Mouse (Mus musculus) midbrain, postnatal 0 days (tissue): ENCODE results near the gene Dynlt1f. TPM values are rescaled to one million over a fixed set of nuclear protein-coding genes. Genes with fewer than 3 reads are reported as not detected.
"Not testable (repeated sequence)": the region's sequence is repeated elsewhere in the genome, so short reads cannot be mapped to it uniquely, and the experiment has no call there.

ENCODE experiments used
- ATAC-seq: fragments of 200-750 bp; cut with Nextera tagmentation; 2 replicates; pipeline ENCODE4 v1.8.0; 2017; ENCODE audit warnings: moderate number of reproducible peaks, mild to moderate bottlenecking, moderate TSS enrichment, moderate library complexity; ENCODE audit not compliant: low FRiP score
- DNase-seq: peaks from one replicate; pipeline ENCODE4 v3.0.0-alpha.2; 2015; ENCODE audit warnings: low spot score
- H3K27ac ChIP-seq: fragments of 300-500 bp; sonication (generic); 2 replicates; pipeline ENCODE4 v1.5.1; 2014; ENCODE audit warnings: low read depth, mild to moderate bottlenecking, low read length, mixed read lengths
- H3K27me3 ChIP-seq: fragments of 300-500 bp; sonication (generic); 2 replicates; pipeline ENCODE4 v1.6.1; 2014; ENCODE audit warnings: low read length, control low read depth, mixed read lengths; ENCODE audit not compliant: insufficient read depth
- H3K36me3 ChIP-seq: fragments of 300-500 bp; sonication (generic); 2 replicates; pipeline ENCODE4 v1.6.1; 2014; ENCODE audit warnings: low read length, control low read depth, mixed read lengths; ENCODE audit not compliant: insufficient read depth
- H3K4me1 ChIP-seq: fragments of 300-500 bp; sonication (generic); 2 replicates; pipeline ENCODE4 v1.6.1; 2014; ENCODE audit warnings: mild to moderate bottlenecking, control low read depth, antibody characterized with exemption, low read length, mixed read lengths; ENCODE audit not compliant: insufficient read depth
- H3K4me2 ChIP-seq: fragments of 300-500 bp; sonication (generic); 2 replicates; pipeline ENCODE4 v1.6.1; 2014; ENCODE audit warnings: low read depth, mild to moderate bottlenecking, low read length, mixed read lengths; ENCODE audit not compliant: poor library complexity, severe bottlenecking
- H3K4me3 ChIP-seq: fragments of 300-500 bp; sonication (generic); 2 replicates; pipeline ENCODE4 v1.5.1; 2014; ENCODE audit warnings: low read depth, mild to moderate bottlenecking, low read length, moderate library complexity
- H3K9ac ChIP-seq: fragments of 300-500 bp; sonication (generic); replicated peaks from 2 replicates; pipeline ENCODE4 v1.6.1; 2014; ENCODE audit warnings: mild to moderate bottlenecking, low read length, moderate library complexity, mixed read lengths; ENCODE audit not compliant: poor library complexity, severe bottlenecking
- H3K9me3 ChIP-seq: fragments of 300-500 bp; sonication (generic); 2 replicates; pipeline ENCODE4 v1.6.1; 2016; ENCODE audit warnings: low read length, control low read depth
- WGBS: fragments of 180-500 bp; shearing (Covaris S2); extraction: QIAGEN DNeasy Blood & Tissue Kit; methylation state at CpG from one replicate; pipeline ENCODE4 v1.1.7; 2014; 5-methylcytosine and 5-hydroxymethylcytosine counted together
- polyA plus RNA-seq: library from polyadenylated mRNA; unstranded; fragments of >200 nt; fragmentation: Nextera tagmentation; extraction: Ambion mirVana; gene quantifications from 2 replicates; pipeline ENCODE4 v1.2.1, GENCODE M21; 2015
- total RNA-seq: library from RNA; depleted of rRNA; stranded (reverse); fragments of >200 nt; gene quantifications from 2 replicates; pipeline ENCODE4 v1.2.3, GENCODE M21; 2014

Dynlt1f gene
- total and polyA plus RNA-seq, 2 experiments from 2014 or later, result 140 to 274 TPM

GRCm38 (mm10) chr17:6658801-6659200 lies 3.1 kb upstream of the Dynlt1f start, which contains the start of gene Sytl3:
Sytl3 (plus strand) TSS chr17:6659093.
- H3K4me2 ChIP-seq, H3K27me3 ChIP-seq, H3K9ac ChIP-seq, H3K4me1 ChIP-seq, ATAC-seq, H3K9me3 ChIP-seq, H3K36me3 ChIP-seq, H3K4me3 ChIP-seq, H3K27ac ChIP-seq, DNase-seq: not testable (repeated sequence)
- 86% methylated on average over 3 of the region's 7 CpGs for WGBS

GRCm38 (mm10) chr17:6656471-6656870 lies 771 bp upstream of the Dynlt1f start:
- WGBS, result 89% methylated on average over 1 of the region's 3 CpGs
- not testable (repeated sequence) for H3K27ac ChIP-seq

GRCm38 (mm10) chr17:6655087-6655511 lies 601 bp downstream of the Dynlt1f start:
- not testable (repeated sequence) for H3K36me3 ChIP-seq, H3K27me3 ChIP-seq, H3K4me1 ChIP-seq, H3K9me3 ChIP-seq
- Histone ChIP-seq H3K4me3 (peak overlapping the region; percentile 37), H3K4me2 (peak overlapping the region; percentile 39; the same call in 1 of the 2 replicates), H3K9ac (peak overlapping the region; percentile 44; the same call in 1 of the 2 replicates), H3K27ac (peak overlapping the region; percentile 78)
- DNase-seq (peak; percentile 94), ATAC-seq (peak; percentile 93)
- under 1% methylated on average over 33 of the region's 36 CpGs for WGBS

More at GRCm38 (mm10) chr17:6656471-6656870, 771 bp upstream of the Dynlt1f start:
- not testable (repeated sequence) for H3K27me3 ChIP-seq, H3K9me3 ChIP-seq, ATAC-seq, H3K9ac ChIP-seq, H3K4me1 ChIP-seq, DNase-seq, H3K4me2 ChIP-seq, H3K36me3 ChIP-seq, H3K4me3 ChIP-seq

DNA sequence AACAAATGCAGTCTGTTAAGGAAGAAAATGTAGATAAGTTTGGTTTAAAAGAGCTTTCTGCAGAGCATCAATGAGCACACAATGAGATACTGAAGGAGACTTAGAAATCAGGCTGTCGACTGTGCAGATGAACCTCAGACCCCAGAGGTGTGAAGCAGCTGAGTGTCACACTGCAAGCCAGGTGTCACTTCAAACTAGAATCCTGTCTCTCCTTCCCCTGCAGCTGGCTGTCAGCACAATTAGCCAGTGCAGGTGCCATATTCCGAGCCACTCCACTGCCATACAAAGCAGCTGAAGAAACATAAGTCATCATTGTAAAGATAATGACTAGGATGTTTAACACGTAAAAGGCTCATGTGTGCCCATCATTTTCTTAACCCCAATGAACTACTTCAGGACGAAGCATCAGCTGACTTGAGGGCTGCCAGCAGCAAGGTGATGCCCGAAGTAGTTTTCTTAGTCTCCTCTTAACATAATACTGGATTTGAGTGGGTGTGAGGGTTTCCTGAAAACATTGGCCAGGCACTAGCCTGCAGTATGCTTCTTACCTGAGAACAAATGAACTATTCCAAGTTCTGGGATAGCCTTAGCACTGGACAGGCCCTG lies 2.3 kb downstream of the Dynlt1f start:
- not testable (repeated sequence) for ATAC-seq, H3K36me3 ChIP-seq, H3K9me3 ChIP-seq, H3K4me3 ChIP-seq, DNase-seq, H3K27me3 ChIP-seq, H3K9ac ChIP-seq, H3K27ac ChIP-seq, H3K4me2 ChIP-seq, H3K4me1 ChIP-seq
- WGBS, result 79% methylated on average over 4 of the region's 5 CpGs

DNA sequence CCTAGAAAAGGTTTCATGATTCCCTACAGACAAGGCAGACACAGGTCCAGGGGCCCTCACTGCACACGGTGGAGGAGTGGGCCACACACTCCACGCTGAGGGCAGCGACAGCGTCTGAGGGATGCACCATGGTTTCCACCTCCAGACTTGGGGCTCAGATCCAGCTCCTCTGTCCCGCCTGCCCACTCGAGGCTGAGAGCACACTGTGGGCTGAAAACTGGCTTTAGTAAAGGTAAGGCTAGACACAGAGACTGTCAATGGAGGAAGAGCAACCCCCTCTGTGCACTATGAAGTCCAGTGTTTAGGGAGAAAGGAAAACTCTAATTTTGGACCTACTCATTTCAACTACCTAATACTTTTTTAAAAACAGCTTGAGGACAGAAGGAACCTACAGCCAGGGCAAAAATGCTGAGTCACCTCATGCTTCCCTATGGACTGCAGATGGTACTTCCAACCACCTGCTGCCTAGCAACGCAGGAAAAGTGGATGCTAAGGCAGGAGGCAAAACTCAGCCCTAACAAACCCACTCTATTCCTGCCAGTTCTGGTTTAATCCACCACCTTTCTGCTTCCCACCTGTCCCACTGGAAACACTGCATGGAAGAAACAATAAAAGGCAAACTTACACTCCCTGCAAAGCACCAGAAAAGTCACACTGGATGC lies 4.7 kb downstream of the Dynlt1f start:
- DNase-seq, H3K4me2 ChIP-seq, H3K4me3 ChIP-seq, H3K4me1 ChIP-seq, ATAC-seq, H3K27me3 ChIP-seq, H3K27ac ChIP-seq, H3K9ac ChIP-seq, H3K36me3 ChIP-seq, H3K9me3 ChIP-seq: not testable (repeated sequence)
- WGBS, result 87% methylated on average over 5 of the region's 7 CpGs

DNA sequence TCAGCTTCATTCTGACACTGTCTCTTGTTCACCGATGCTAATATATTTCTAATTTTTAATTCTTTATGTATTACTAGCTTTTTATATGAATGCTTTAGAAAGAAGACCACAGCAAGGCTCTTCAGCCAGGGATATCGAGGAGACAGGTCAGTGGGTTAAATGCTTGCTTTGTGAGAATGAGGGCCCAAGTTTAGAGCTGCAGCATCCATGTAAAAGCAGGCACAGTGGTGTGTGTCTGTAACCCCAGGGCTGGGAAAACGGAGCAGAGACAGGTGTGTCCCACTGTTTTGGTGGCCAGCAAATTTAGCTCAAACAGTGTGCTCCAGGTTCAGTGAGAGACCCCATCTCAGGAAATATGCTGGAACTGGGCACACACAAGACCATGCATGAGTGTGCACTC lies 8.2 kb downstream of the Dynlt1f start:
- H3K27ac ChIP-seq, H3K4me3 ChIP-seq, H3K9me3 ChIP-seq, H3K4me2 ChIP-seq, H3K4me1 ChIP-seq, ATAC-seq, H3K36me3 ChIP-seq, DNase-seq, H3K27me3 ChIP-seq, H3K9ac ChIP-seq: not testable (repeated sequence)
- WGBS, result 95% methylated on average over 3 of the region's 3 CpGs

DNA sequence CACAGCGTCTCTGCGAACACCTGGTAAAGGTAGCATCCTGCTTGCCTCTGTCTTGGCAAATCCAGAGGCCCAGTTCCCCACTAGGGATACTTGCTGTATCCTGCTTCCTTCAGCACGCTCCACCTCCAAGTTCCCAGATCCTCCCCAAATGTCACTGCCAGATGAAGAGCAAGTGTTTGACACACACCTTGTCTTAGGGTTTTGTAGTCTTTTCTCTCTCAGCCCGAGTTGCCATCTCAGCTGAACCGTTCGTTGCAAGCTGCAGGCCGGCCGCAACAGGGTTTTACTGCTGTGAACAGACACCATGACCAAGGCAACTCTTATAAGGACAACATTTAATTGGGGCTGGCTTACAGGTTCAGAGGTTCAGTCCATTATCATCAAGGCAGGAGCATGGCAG lies 8.9 kb downstream of the Dynlt1f start:
- not testable (repeated sequence) for H3K36me3 ChIP-seq, H3K27ac ChIP-seq, H3K4me3 ChIP-seq, H3K27me3 ChIP-seq, DNase-seq, H3K9ac ChIP-seq, H3K4me1 ChIP-seq, ATAC-seq, H3K4me2 ChIP-seq, H3K9me3 ChIP-seq
- 98% methylated on average over 8 of the region's 8 CpGs for WGBS

- WGBS, result 91% methylated on average over 3 of the region's 4 CpGs
- H3K4me1 ChIP-seq, H3K27ac ChIP-seq, DNase-seq, H3K9me3 ChIP-seq, H3K27me3 ChIP-seq, H3K36me3 ChIP-seq, ATAC-seq, H3K4me2 ChIP-seq, H3K4me3 ChIP-seq, H3K9ac ChIP-seq: not testable (repeated sequence)
Measured at GRCm38 (mm10) chr17:6645668-6646067, 10.0 kb downstream of the Dynlt1f start.

DNA sequence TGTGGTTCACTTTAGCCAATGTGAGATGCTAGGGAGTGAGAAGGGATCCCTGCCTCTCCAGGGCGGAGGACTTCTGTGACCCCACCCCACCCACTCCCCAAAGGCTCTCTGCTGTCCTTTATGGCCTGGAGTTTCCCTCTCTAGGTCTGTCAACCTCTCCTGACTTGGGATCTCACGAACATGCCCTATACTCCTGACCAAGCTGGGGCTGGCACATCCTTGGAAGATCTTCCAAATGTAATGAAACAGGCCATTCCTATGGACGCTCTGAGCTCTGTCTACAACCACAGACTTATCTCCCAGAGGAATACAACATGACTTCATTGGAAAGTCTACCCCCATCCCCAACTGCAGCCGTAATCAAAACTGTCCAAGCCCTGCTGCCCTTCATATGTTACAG lies 11.0 kb downstream of the Dynlt1f start:
- H3K27me3 ChIP-seq, H3K4me1 ChIP-seq, H3K27ac ChIP-seq, H3K36me3 ChIP-seq, H3K4me3 ChIP-seq, DNase-seq, H3K9ac ChIP-seq, H3K4me2 ChIP-seq, H3K9me3 ChIP-seq, ATAC-seq: not testable (repeated sequence)
- WGBS, result 90% methylated on average over 4 of the region's 4 CpGs
